Mouse (Mus musculus) intestine, embryonic 15.5 days (tissue): ENCODE measurements around the gene Entpd3. TPM values are rescaled to one million over a fixed set of nuclear protein-coding genes. Genes with fewer than 3 reads are reported as not detected.

ENCODE experiments used
- ATAC-seq: fragments of 200-750 bp; cut with Nextera tagmentation; 2 replicates; pipeline ENCODE4 v1.8.0; 2017; ENCODE audit warnings: moderate TSS enrichment, moderate library complexity
- H3K27ac ChIP-seq: fragments of 300-500 bp; sonication (generic); 2 replicates; pipeline ENCODE4 v1.5.1; 2015; ENCODE audit warnings: mild to moderate bottlenecking, inconsistent platforms
- H3K27me3 ChIP-seq: fragments of 300-500 bp; sonication (generic); replicated peaks from 2 replicates; pipeline ENCODE4 v1.6.1; 2015; ENCODE audit warnings: inconsistent platforms
- H3K36me3 ChIP-seq: fragments of 300-500 bp; sonication (generic); 2 replicates; pipeline ENCODE4 v1.6.1; 2015; ENCODE audit warnings: inconsistent platforms
- H3K4me1 ChIP-seq: fragments of 300-500 bp; sonication (generic); replicated peaks from 2 replicates; pipeline ENCODE4 v1.6.1; 2015; ENCODE audit warnings: inconsistent platforms
- H3K4me2 ChIP-seq: fragments of 300-500 bp; sonication (generic); replicated peaks from 2 replicates; pipeline ENCODE4 v1.6.1; 2015; ENCODE audit warnings: mild to moderate bottlenecking, inconsistent platforms
- H3K4me3 ChIP-seq: fragments of 300-500 bp; sonication (generic); replicated peaks from 2 replicates; pipeline ENCODE4 v1.5.1; 2015; ENCODE audit warnings: inconsistent platforms
- H3K9ac ChIP-seq: fragments of 300-500 bp; sonication (generic); 2 replicates; pipeline ENCODE4 v1.6.1; 2015; ENCODE audit warnings: inconsistent platforms
- H3K9me3 ChIP-seq: fragments of 300-500 bp; sonication (generic); 2 replicates; pipeline ENCODE4 v1.6.1; 2016; ENCODE audit warnings: inconsistent platforms
- WGBS: fragments of 180-500 bp; shearing (Covaris S2); methylation state at CpG from one replicate; pipeline ENCODE4 v1.1.7; 2015; 5-methylcytosine and 5-hydroxymethylcytosine counted together
- polyA plus RNA-seq: library from polyadenylated mRNA; unstranded; fragments of >200 nt; fragmentation: Nextera tagmentation; extraction: Ambion mirVana; gene quantifications from 2 replicates; pipeline ENCODE4 v1.2.1, GENCODE M21; 2015

Entpd3 gene
- polyA plus RNA-seq: 2.2 TPM in 2 replicates

DNA sequence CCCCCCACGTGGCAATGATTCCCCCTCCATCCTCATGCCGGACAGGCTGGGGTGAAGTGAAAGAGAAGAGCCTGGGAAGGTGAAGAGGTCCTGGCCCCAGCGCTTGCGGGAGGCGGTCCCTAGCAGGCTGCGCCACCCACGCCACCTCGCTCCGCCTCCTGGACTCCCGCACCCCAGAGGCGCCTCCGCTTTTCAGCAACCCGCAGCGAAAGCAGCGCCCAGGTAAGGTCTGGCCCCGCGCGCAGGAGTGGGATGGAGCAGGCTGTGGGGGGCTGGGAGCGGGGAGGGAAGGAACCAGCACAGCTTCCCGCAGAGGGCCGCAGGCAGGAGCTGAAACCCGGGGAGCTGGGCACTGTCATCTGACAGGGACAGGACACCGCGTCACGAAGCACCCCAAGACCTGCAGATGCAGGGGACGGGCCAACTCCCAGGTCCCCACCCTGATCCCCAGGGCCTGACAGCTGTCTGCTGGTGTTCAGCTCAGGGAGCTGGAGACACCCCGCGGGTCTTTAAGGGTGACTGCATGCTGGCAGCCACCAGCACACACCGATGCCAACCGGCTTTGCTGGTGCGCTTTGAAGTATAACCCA lies at the start of gene Entpd3:
TSS of gene Entpd3 (plus strand) at position 157 of the 590 bp plus-strand sequence.
- Histone ChIP-seq H3K9me3 (no peaks in the 10 kb centered on the region), H3K9ac (peak within 1 kb of the TSS; percentile 47), H3K4me2 (peak within 1 kb of the TSS; percentile 88), H3K27me3 (peaks cover 10% of the 10 kb centered on the region), H3K36me3 (no peaks in the 10 kb centered on the region), H3K4me1 (peaks cover 8% of the 10 kb centered on the region), H3K4me3 (peak within 1 kb of the TSS; percentile 42), H3K27ac (no peak within 1 kb of the TSS)
- 1% methylated on average over 31 of the region's 31 CpGs for WGBS
- ATAC-seq: peak; percentile 82

- peaks cover 7% of the 10 kb centered on the region for H3K4me1 ChIP-seq
- H3K9ac ChIP-seq: no peak overlapping the region
- ATAC-seq: no peak
- 83% methylated on average over 3 of the region's 3 CpGs for WGBS
- H3K4me2 ChIP-seq: peak overlapping the region; percentile 85
- peaks cover 19% of the 10 kb centered on the region for H3K36me3 ChIP-seq
- H3K27ac ChIP-seq: no peak overlapping the region
- H3K9me3 ChIP-seq: no peaks in the 10 kb centered on the region
- H3K27me3 ChIP-seq: no peaks in the 10 kb centered on the region
- peak overlapping the region; percentile 100 for H3K4me3 ChIP-seq
These were observed 48.1 kb upstream of the Entpd3 start for GRCm38 (mm10) chr9:120491509-120491908.

GRCm38 (mm10) chr9:120492010-120492399 lies 47.6 kb upstream of the Entpd3 start, which contains the start of gene Eif1b:
Gene Eif1b (plus strand): TSS chr9:120492232.
- 2% methylated on average over 19 of the region's 19 CpGs for WGBS
- H3K4me2 ChIP-seq: peak within 1 kb of the TSS; percentile 85
- peak within 1 kb of the TSS; percentile 100 for H3K9ac ChIP-seq
- H3K4me3 ChIP-seq: peak within 1 kb of the TSS; percentile 100
- ATAC-seq: peak; percentile 54
- peaks cover 19% of the 10 kb centered on the region for H3K36me3 ChIP-seq
- H3K9me3 ChIP-seq: no peaks in the 10 kb centered on the region
- H3K27me3 ChIP-seq: no peaks in the 10 kb centered on the region
- H3K4me1 ChIP-seq: peaks cover 7% of the 10 kb centered on the region
- H3K27ac ChIP-seq: peak within 1 kb of the TSS; percentile 91

DNA sequence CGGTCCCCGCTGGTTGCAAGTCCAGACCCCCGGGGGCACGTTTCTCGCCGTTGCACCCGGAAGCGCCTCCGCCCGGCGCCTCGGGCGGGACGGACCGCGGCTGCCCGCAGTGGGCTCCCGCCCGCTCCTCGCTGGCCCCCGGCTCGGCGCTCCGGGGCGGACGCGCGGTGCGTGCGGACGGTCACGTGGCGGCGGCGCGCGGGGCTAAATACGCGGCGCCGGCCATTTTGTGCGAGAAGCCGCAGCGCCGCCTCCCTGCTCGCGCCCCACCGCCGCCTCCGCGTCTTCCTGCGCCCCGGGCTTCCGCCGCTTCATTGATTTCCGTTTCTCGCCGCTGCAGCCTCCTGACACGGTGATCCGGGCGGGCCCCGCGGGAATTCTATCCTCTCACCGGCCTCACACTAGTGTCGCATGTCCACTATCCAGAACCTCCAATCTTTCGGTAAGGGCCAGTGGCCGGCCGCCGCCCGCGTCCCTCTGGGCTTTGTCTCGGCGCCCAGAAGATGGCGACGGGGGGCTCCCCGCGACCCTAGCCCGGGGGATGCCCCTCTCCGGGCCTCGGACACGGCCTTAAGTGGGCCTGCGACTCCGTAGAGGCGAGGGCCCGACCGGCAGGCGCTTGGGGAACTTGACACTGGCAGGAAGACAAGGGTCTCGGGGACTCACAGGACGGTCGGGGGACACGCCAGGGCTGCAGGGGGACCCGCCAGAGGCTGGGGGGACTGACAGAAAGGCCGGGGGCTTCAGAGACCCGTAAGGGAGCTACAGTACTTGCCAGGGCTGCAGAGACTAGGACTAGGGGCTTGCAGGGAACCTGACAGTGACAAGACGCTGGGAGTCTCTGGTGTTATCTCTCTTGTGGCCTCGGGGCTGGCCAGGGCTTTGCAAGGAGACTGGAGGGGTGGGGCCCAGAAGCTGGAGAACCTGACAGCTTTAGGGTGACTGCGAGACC lies 46.9 kb upstream of the Entpd3 start:
- H3K27ac ChIP-seq: peak overlapping the region; percentile 91
- peak overlapping the region; percentile 100 for H3K9ac ChIP-seq
- peaks cover 7% of the 10 kb centered on the region for H3K4me1 ChIP-seq
- under 1% methylated on average over 97 of the region's 97 CpGs for WGBS
- H3K4me2 ChIP-seq: peak overlapping the region; percentile 85
- peaks cover 19% of the 10 kb centered on the region for H3K36me3 ChIP-seq
- no peaks in the 10 kb centered on the region for H3K27me3 ChIP-seq
- ATAC-seq: peak; percentile 88
- peak overlapping the region; percentile 100 for H3K4me3 ChIP-seq
- no peaks in the 10 kb centered on the region for H3K9me3 ChIP-seq

DNA sequence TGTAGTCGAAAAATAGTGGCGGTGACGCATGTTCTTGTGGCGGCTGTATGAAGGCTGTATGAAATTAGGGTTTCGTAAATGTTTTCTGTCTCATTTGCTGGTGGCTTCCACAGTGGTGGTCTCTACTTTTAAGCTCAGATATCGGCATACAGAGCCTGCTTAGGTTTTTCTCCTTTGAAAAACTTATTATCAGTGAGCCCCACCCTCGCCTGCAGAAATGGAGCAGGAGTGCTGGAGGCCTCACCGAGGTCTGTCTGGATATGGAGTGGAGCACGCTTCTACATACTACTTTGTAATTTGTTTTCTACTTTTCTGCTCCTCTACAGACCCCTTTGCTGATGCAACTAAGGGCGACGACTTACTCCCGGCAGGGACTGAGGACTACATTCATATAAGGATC lies 45.8 kb upstream of the Entpd3 start:
- Histone ChIP-seq H3K4me2 (peak overlapping the region; percentile 85), H3K9ac (peak overlapping the region; percentile 100), H3K4me3 (peak overlapping the region; percentile 100), H3K36me3 (peaks cover 19% of the 10 kb centered on the region), H3K27ac (no peak overlapping the region), H3K27me3 (no peaks in the 10 kb centered on the region), H3K4me1 (peaks cover 7% of the 10 kb centered on the region), H3K9me3 (no peaks in the 10 kb centered on the region)
- no peak for ATAC-seq
- WGBS: 72% methylated on average over 12 of the region's 12 CpGs

GRCm38 (mm10) chr9:120496691-120497090 lies 42.9 kb upstream of the Entpd3 start:
- ATAC-seq: peak; percentile 12
- no peak overlapping the region for H3K27ac ChIP-seq
- no peaks in the 10 kb centered on the region for H3K9me3 ChIP-seq
- peaks cover 7% of the 10 kb centered on the region for H3K4me1 ChIP-seq
- no peak overlapping the region for H3K4me2 ChIP-seq
- H3K9ac ChIP-seq: no peak overlapping the region
- no peaks in the 10 kb centered on the region for H3K27me3 ChIP-seq
- H3K36me3 ChIP-seq: peaks cover 19% of the 10 kb centered on the region
- no peak overlapping the region for H3K4me3 ChIP-seq
- 6% methylated on average over 3 of the region's 3 CpGs for WGBS

DNA sequence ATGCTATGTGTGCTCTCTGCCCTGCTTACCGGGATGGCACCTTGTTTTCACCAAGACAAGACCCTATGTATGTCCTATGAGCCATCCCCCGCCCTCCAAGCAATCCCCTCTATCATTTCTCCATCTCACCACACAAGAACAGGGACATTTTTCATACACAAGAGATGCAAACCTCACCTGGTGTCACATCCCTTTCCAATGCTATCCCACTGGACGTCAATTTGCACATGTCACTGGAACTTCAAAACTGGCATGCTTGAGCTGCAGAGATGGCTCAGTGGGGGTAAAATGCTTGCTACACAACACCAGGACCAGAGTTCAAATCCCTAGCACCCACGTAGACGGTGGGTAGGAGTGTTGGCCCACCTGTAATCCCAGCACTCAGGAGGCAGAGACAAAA lies 41.6 kb upstream of the Entpd3 start:
- ATAC-seq: no peak
- no peak overlapping the region for H3K4me3 ChIP-seq
- peaks cover 7% of the 10 kb centered on the region for H3K4me1 ChIP-seq
- H3K27ac ChIP-seq: no peak overlapping the region
- no peak overlapping the region for H3K9ac ChIP-seq
- peaks cover 19% of the 10 kb centered on the region for H3K36me3 ChIP-seq
- no peaks in the 10 kb centered on the region for H3K27me3 ChIP-seq
- H3K9me3 ChIP-seq: no peaks in the 10 kb centered on the region
- 87% methylated on average over 5 of the region's 5 CpGs for WGBS
- H3K4me2 ChIP-seq: no peak overlapping the region

DNA sequence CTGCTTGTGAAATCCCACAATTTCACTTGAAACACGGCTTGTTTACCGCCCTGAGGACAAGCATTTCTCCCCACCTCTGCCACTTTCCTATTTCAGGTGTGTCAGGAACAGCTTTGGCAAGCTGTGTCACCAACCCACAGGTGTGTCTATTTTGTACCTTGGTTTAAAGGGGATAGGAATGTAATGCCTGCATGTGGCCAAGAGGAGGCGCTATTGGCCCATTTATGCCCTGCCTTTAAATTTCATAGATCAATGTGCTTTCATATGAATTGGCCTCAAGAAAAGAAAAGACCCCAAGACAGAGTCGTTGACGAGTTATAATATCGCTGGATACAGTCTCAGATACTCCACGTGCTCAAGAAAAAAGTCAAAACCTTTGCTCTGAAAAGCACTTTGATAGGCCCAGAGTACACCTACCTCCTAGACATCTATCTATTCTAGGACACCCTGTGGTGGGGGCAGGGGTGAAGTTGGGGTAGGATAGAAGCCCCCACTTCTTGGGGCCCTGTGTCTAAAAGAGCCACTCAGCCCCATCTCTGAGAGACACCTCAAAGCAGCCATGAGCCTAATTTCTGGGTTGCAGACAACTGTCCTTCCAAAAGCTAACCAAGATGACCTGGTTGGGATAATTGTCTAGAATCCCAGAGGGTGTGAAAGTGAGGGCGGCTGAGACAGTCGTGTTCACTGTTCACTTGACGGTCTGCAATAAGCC lies 38.3 kb upstream of the Entpd3 start:
- Histone ChIP-seq H3K27ac (no peak overlapping the region), H3K4me1 (no peaks in the 10 kb centered on the region), H3K4me2 (no peak overlapping the region), H3K27me3 (no peaks in the 10 kb centered on the region), H3K9ac (no peak overlapping the region), H3K4me3 (no peak overlapping the region), H3K36me3 (no peaks in the 10 kb centered on the region), H3K9me3 (no peaks in the 10 kb centered on the region)
- 35% methylated on average over 10 of the region's 10 CpGs for WGBS
- no peak for ATAC-seq

DNA sequence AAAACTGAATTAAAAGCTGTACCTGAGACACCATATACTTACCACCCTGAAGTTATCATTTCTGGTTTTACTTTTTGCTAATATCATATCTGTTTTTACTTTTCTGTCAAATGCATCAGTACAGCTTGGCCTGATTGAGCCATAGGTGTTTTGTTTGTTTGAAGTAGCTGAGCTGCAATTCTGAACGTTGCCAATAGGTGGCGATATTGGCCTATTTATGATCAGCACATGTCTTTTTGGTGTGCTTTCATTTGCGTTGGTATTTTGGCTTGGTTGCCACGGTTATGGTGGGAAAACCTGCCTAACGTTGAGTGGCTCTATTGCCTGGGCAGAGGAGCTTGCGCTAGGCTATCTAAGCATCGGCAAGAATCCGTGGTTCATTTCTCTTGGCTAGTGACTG lies 37.6 kb upstream of the Entpd3 start:
- Histone ChIP-seq H3K27ac (no peak overlapping the region), H3K36me3 (no peaks in the 10 kb centered on the region), H3K9ac (0 out of 2 replicates have a peak overlapping the region, but pooled peaks have one; percentile 14), H3K9me3 (no peaks in the 10 kb centered on the region), H3K4me2 (no peak overlapping the region), H3K27me3 (no peaks in the 10 kb centered on the region), H3K4me1 (no peaks in the 10 kb centered on the region), H3K4me3 (no peak overlapping the region)
- WGBS: 8% methylated on average over 8 of the region's 8 CpGs
- ATAC-seq: peak; percentile 28; the same call in 1 of the 2 replicates

DNA sequence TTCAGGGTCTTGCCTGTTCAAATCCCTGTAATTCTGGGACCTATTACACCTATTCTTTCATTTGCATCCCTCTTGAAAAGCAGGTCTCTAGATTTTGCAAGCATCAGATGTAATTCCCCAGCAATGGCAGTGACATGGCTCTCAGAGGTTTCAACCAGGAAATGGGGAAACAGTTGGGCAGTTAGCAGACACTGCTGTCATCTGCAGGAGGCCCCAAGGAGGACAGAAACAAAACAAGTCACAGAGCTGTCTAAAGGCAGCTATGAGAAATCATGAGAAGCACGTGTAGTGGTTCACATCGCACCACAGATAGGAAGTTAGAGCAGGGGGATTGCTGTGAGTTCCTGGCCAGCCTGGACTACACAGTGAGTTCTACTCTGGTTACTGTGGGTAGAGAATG lies 35.2 kb upstream of the Entpd3 start:
- Histone ChIP-seq H3K4me1 (no peaks in the 10 kb centered on the region), H3K4me3 (no peak overlapping the region), H3K9ac (no peak overlapping the region), H3K27me3 (no peaks in the 10 kb centered on the region), H3K4me2 (no peak overlapping the region), H3K36me3 (no peaks in the 10 kb centered on the region), H3K27ac (no peak overlapping the region), H3K9me3 (no peaks in the 10 kb centered on the region)
- WGBS: 78% methylated on average over 2 of the region's 2 CpGs
- ATAC-seq: no peak

DNA sequence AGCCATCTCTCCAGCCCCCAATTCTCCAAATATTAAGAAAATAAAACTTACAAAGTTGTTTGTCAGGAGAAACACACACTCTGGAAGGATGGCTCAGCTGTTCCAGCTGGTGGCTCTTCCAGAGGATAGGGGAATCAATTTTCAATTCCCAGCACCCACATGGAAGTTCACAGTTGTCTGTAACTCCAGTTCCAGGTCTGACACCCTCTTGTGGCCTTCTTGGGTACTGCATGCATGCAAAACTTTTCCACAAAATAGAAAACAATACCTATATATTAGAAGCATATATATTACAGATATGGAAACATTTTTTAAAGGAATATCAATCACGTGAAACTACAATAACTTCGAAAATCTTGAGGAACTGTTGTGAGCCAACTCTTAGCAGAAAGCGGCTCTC lies 27.8 kb upstream of the Entpd3 start:
- Histone ChIP-seq H3K27ac (no peak overlapping the region), H3K4me2 (no peak overlapping the region), H3K4me1 (no peaks in the 10 kb centered on the region), H3K4me3 (no peak overlapping the region), H3K36me3 (no peaks in the 10 kb centered on the region), H3K9me3 (no peaks in the 10 kb centered on the region), H3K9ac (no peak overlapping the region), H3K27me3 (no peaks in the 10 kb centered on the region)
- ATAC-seq: no peak
- WGBS: 81% methylated on average over 3 of the region's 3 CpGs

GRCm38 (mm10) chr9:120516720-120517119 lies 22.9 kb upstream of the Entpd3 start:
- H3K36me3 ChIP-seq: no peaks in the 10 kb centered on the region
- H3K4me2 ChIP-seq: no peak overlapping the region
- 72% methylated on average over 8 of the region's 8 CpGs for WGBS
- H3K27ac ChIP-seq: no peak overlapping the region
- ATAC-seq: no peak
- H3K9ac ChIP-seq: no peak overlapping the region
- H3K27me3 ChIP-seq: no peaks in the 10 kb centered on the region
- no peaks in the 10 kb centered on the region for H3K4me1 ChIP-seq
- H3K4me3 ChIP-seq: no peak overlapping the region
- no peaks in the 10 kb centered on the region for H3K9me3 ChIP-seq
